Mouse (Mus musculus) embryonic fibroblast, embryonic 13.5 days (primary cell): ENCODE data around the gene Gstp2.

Source experiments
- CTCF ChIP-seq: IDR thresholded peaks from 2 replicates; pipeline ENCODE4 v1.5.1; 2011; ENCODE audit warnings: mild to moderate bottlenecking, control low read depth, low read length, moderate library complexity, borderline replicate concordance; ENCODE audit not compliant: insufficient read depth
- POLR2A ChIP-seq: IDR thresholded peaks from 2 replicates; pipeline ENCODE4 v1.6.1; 2011; ENCODE audit warnings: low read depth, mild to moderate bottlenecking, control low read depth, low read length, moderate library complexity

GRCm38 (mm10) chr19:4079594-4079993 is 33.8 kb upstream of the Gstp2 start:
- TF ChIP-seq CTCF = no peak
- TF ChIP-seq POLR2A = no peak
